Mouse (Mus musculus) heart, postnatal 0 days (tissue): ENCODE results near the gene Pfkm. TPM values are rescaled to one million over a fixed set of nuclear protein-coding genes. Genes with fewer than 3 reads are reported as not detected.

Source experiments
- ATAC-seq: fragments of 200-750 bp; cut with Nextera tagmentation; 2 replicates; pipeline ENCODE4 v1.8.0; 2017; ENCODE audit warnings: low read depth, moderate number of reproducible peaks, moderate library complexity; ENCODE audit not compliant: insufficient read depth
- DNase-seq: peaks from one replicate; pipeline ENCODE4 v3.0.0-alpha.2; 2016; ENCODE audit warnings: low spot score
- H3K27ac ChIP-seq: fragments of 300-500 bp; sonication (generic); 2 replicates; pipeline ENCODE4 v1.5.1; 2014; ENCODE audit warnings: low read depth, mild to moderate bottlenecking
- H3K27me3 ChIP-seq: fragments of 300-500 bp; sonication (generic); 2 replicates; pipeline ENCODE4 v1.6.1; 2014; ENCODE audit warnings: low read length, mixed read lengths; ENCODE audit not compliant: control insufficient read depth, insufficient read depth
- H3K36me3 ChIP-seq: fragments of 300-500 bp; sonication (generic); replicated peaks from 2 replicates; pipeline ENCODE4 v1.6.1; 2014; ENCODE audit warnings: low read length, mixed read lengths; ENCODE audit not compliant: control insufficient read depth, insufficient read depth
- H3K4me1 ChIP-seq: fragments of 300-500 bp; sonication (generic); 2 replicates; pipeline ENCODE4 v1.6.1; 2014; ENCODE audit warnings: antibody characterized with exemption; ENCODE audit not compliant: control insufficient read depth, insufficient read depth
- H3K4me2 ChIP-seq: fragments of 300-500 bp; sonication (generic); 2 replicates; pipeline ENCODE4 v1.6.1; 2014; ENCODE audit warnings: low read depth, mild to moderate bottlenecking, low read length, moderate library complexity
- H3K4me3 ChIP-seq: fragments of 300-500 bp; sonication (generic); 2 replicates; pipeline ENCODE4 v1.5.1; 2014; ENCODE audit warnings: low read depth, low read length
- H3K9ac ChIP-seq: fragments of 300-500 bp; sonication (generic); replicated peaks from 2 replicates; pipeline ENCODE4 v1.6.1; 2014; ENCODE audit warnings: low read depth, low read length, mixed read lengths
- H3K9me3 ChIP-seq: fragments of 300-500 bp; sonication (generic); replicated peaks from 2 replicates; pipeline ENCODE4 v1.6.1; 2016; ENCODE audit warnings: low read length; ENCODE audit not compliant: control insufficient read depth
- CTCF ChIP-seq: IDR thresholded peaks from 2 replicates; pipeline ENCODE4 v1.5.1; 2016; ENCODE audit warnings: antibody characterized with exemption, control low read depth, low read depth
- EP300 ChIP-seq: IDR thresholded peaks from 2 replicates; pipeline ENCODE4 v1.6.1; 2016; ENCODE audit warnings: antibody characterized with exemption, low read depth
- WGBS: fragments of 180-500 bp; shearing (Covaris S2); extraction: QIAGEN DNeasy Blood & Tissue Kit; methylation state at CpG from one replicate; pipeline ENCODE4 v1.1.7; 2014; 5-methylcytosine and 5-hydroxymethylcytosine counted together
- polyA plus RNA-seq: library from polyadenylated mRNA; unstranded; fragments of >200 nt; fragmentation: Nextera tagmentation; extraction: Ambion mirVana; gene quantifications from 2 replicates; pipeline ENCODE4 v1.2.1, GENCODE M21; 2015
- total RNA-seq: library from RNA; depleted of rRNA; stranded (reverse); fragments of >200 nt; gene quantifications from 2 replicates; pipeline ENCODE4 v1.2.3, GENCODE M21; 2014; ENCODE audit warnings: low replicate concordance; rRNA removed

The Pfkm gene
- total RNA-seq, result 216 and 219 TPM in 2 replicates
- 205 and 213 TPM in 2 replicates for polyA plus RNA-seq

- H3K9me3 ChIP-seq, result no peaks in the 10 kb centered on the region
- under 1% methylated on average over 28 of the region's 30 CpGs for WGBS
- no peak for DNase-seq
Measured at GRCm38 (mm10) chr15:98092372-98093120, at the start of gene Pfkm. Gene Pfkm (plus strand): TSS chr15:98092589.

GRCm38 (mm10) chr15:98043967-98044366 is 48.4 kb upstream of the Pfkm start:
- Histone ChIP-seq H3K9ac (no peak overlapping the region), H3K9me3 (no peaks in the 10 kb centered on the region), H3K36me3 (peaks cover 94% of the 10 kb centered on the region), H3K4me3 (no peak overlapping the region), H3K4me2 (no peak overlapping the region), H3K27ac (no peak overlapping the region), H3K4me1 (no peaks in the 10 kb centered on the region), H3K27me3 (no peaks in the 10 kb centered on the region)
- no peak for DNase-seq
- TF ChIP-seq EP300 (no peak), CTCF (no peak)
- 82% methylated on average over 6 of the region's 6 CpGs for WGBS
- no peak for ATAC-seq

More at GRCm38 (mm10) chr15:98092372-98093120, at the start of gene Pfkm:
- Histone ChIP-seq H3K4me3 (peak within 1 kb of the TSS; percentile 91), H3K9ac (peak within 1 kb of the TSS; percentile 82), H3K27me3 (no peaks in the 10 kb centered on the region), H3K4me2 (peak within 1 kb of the TSS; percentile 76), H3K36me3 (no peaks in the 10 kb centered on the region), H3K27ac (peak within 1 kb of the TSS; percentile 97), H3K4me1 (peaks cover 13% of the 10 kb centered on the region)
- no peak for ATAC-seq
- TF ChIP-seq EP300, result no peak
- TF ChIP-seq CTCF, result no peak

- 93% methylated on average over 5 of the region's 5 CpGs for WGBS
- H3K27me3 ChIP-seq, result no peaks in the 10 kb centered on the region
- no peak overlapping the region for H3K27ac ChIP-seq
- TF ChIP-seq CTCF (no peak), EP300 (no peak)
- no peak overlapping the region for H3K4me3 ChIP-seq
- peaks cover 94% of the 10 kb centered on the region for H3K36me3 ChIP-seq
- H3K4me2 ChIP-seq, result no peak overlapping the region
- no peak overlapping the region for H3K9ac ChIP-seq
- H3K4me1 ChIP-seq, result no peaks in the 10 kb centered on the region
- ATAC-seq (no peak), DNase-seq (no peak)
- no peaks in the 10 kb centered on the region for H3K9me3 ChIP-seq
Measured at GRCm38 (mm10) chr15:98044387-98044786, 48.0 kb upstream of the Pfkm start.

- TF ChIP-seq EP300, result no peak
- no peak for TF ChIP-seq CTCF
- Histone ChIP-seq H3K4me1 (no peaks in the 10 kb centered on the region), H3K9me3 (no peaks in the 10 kb centered on the region), H3K4me3 (no peak overlapping the region), H3K27me3 (no peaks in the 10 kb centered on the region), H3K27ac (no peak overlapping the region), H3K4me2 (no peak overlapping the region), H3K9ac (no peak overlapping the region), H3K36me3 (peaks cover 78% of the 10 kb centered on the region)
- DNase-seq (no peak), ATAC-seq (no peak)
- WGBS, result 89% methylated on average over 13 of the region's 13 CpGs
Measured at GRCm38 (mm10) chr15:98048918-98049700, 43.3 kb upstream of the Pfkm start.

DNA sequence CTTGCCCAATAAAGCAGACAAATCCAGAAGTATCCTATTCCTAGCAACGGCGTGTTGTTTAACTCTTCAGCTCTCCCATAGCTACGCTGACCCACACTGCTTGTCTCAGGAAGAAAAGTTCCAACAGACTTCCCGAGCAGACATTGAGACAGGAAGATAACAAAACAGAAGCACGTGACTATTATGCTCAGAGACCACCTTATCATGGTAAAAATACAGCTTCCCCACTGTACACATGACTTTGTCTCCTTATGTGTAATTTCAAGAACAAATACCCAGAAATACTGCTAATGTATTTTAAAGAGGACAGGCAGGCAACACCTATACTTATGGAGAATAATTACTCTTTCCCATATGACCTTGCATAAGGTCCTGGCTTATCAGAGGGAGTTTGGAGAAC is 40.7 kb upstream of the Pfkm start:
- TF ChIP-seq EP300 (no peak), CTCF (no peak)
- DNase-seq (no peak), ATAC-seq (no peak)
- Histone ChIP-seq H3K4me3 (no peak overlapping the region), H3K9ac (no peak overlapping the region), H3K9me3 (no peaks in the 10 kb centered on the region), H3K36me3 (peaks cover 68% of the 10 kb centered on the region), H3K4me1 (peaks cover 4% of the 10 kb centered on the region; the same call in 1 of the 2 replicates), H3K27ac (no peak overlapping the region), H3K4me2 (no peak overlapping the region), H3K27me3 (no peaks in the 10 kb centered on the region)
- 62% methylated on average over 5 of the region's 5 CpGs for WGBS
